In genomic region chr14:33370056-33370455, GRCm38 (mm10) we compare ENCODE assay signal across 10 mouse cellular contexts.
A peak's percentile ranks its signal among the peaks of the same experiment; 100 is the strongest.
DNase-seq lines count a peak whose midpoint lies in the region; ATAC-seq and TF ChIP-seq lines count a peak whose summit lies in the region.
"Had no signal": no experiment of that assay in that cellular context is flagged by ENCODE, and none has a peak within 500 bp of the region (broad histone marks: within the 10 kb centered on the region; RNA-seq: fewer than 3 reads in every experiment).

No protein-coding gene starts in this region.

- peak overlapping the region; percentile 22 for H3K4me2 ChIP-seq in heart, postnatal 0 days (ENCODE audit: low read depth, low read length)
- peak overlapping the region; percentile 25 for H3K4me2 ChIP-seq in embryonic facial prominence, embryonic 12.5 days (replicated peaks)
- H3K4me2 ChIP-seq in kidney, postnatal 0 days (ENCODE audit: low read length) = peak overlapping the region; percentile 41
- no peak overlapping the region for H3K4me2 ChIP-seq in neural tube, embryonic 14.5 days (ENCODE audit: low read depth, low read length)

- H3K9me3 ChIP-seq in heart, postnatal 0 days (replicated peaks; ENCODE audit: control insufficient read depth, low read length) = no peaks in the 10 kb centered on the region
- H3K9me3 ChIP-seq in embryonic facial prominence, embryonic 12.5 days = no peaks in the 10 kb centered on the region
- no peaks in the 10 kb centered on the region for H3K9me3 ChIP-seq in kidney, postnatal 0 days (replicated peaks; ENCODE audit: low read length)
- no peaks in the 10 kb centered on the region for H3K9me3 ChIP-seq in neural tube, embryonic 14.5 days (ENCODE audit: control insufficient read depth, low read length)

- no peak overlapping the region for H3K4me3 ChIP-seq in heart, postnatal 0 days (ENCODE audit: low read depth, low read length)
- no peak overlapping the region for H3K4me3 ChIP-seq in embryonic facial prominence, embryonic 12.5 days
- no peak overlapping the region for H3K4me3 ChIP-seq in kidney, postnatal 0 days (replicated peaks; ENCODE audit: low read depth, low read length)
- no peak overlapping the region for H3K4me3 ChIP-seq in neural tube, embryonic 14.5 days (ENCODE audit: low read depth, low read length)
- H3K4me3 ChIP-seq: erythroblast, embryonic 14.5 days had no signal

- no peak for ATAC-seq in heart, postnatal 0 days (ENCODE audit: insufficient read depth, low read depth)
- peak; percentile 72 for ATAC-seq in embryonic facial prominence, embryonic 12.5 days (ENCODE audit: insufficient number of reproducible peaks, insufficient read depth, low FRiP score, low TSS enrichment)
- ATAC-seq in kidney, postnatal 0 days (replicated peaks; ENCODE audit: low FRiP score, low read depth) = peak; percentile 63
- ATAC-seq in neural tube, embryonic 14.5 days (ENCODE audit: low read depth) = 0 out of 2 replicates have a peak, but pooled peaks have one; percentile 32
- ATAC-seq: Patski had no signal

- no peak overlapping the region for H3K27ac ChIP-seq in heart, postnatal 0 days (ENCODE audit: low read depth)
- no peak overlapping the region for H3K27ac ChIP-seq in embryonic facial prominence, embryonic 12.5 days
- no peak overlapping the region for H3K27ac ChIP-seq in kidney, postnatal 0 days
- no peak overlapping the region for H3K27ac ChIP-seq in neural tube, embryonic 14.5 days (ENCODE audit: low read depth, low read length)

- DNase-seq in heart, postnatal 0 days (ENCODE audit: low spot score) = peak; percentile 24
- DNase-seq in heart, adult 18-20 months = no peak
- no peak for DNase-seq in kidney, postnatal 0 days (ENCODE audit: low spot score)
- DNase-seq in layer of hippocampus, adult 11-12 months (ENCODE audit: low spot score) = no peak
- DNase-seq in layer of hippocampus, adult 8-10 months (ENCODE audit: low spot score in 2 of 2) = no peak
- no peak for DNase-seq in adrenal gland, adult 18-20 months (ENCODE audit: low spot score in 2 of 2)

- peaks cover 4% of the 10 kb centered on the region; the same call in 1 of the 2 replicates for H3K27me3 ChIP-seq in heart, postnatal 0 days (ENCODE audit: control insufficient read depth, insufficient read depth, low read length)
- no peaks in the 10 kb centered on the region for H3K27me3 ChIP-seq in embryonic facial prominence, embryonic 12.5 days
- H3K27me3 ChIP-seq in kidney, postnatal 0 days (ENCODE audit: insufficient read depth, low read length) = no peaks in the 10 kb centered on the region
- no peaks in the 10 kb centered on the region for H3K27me3 ChIP-seq in neural tube, embryonic 14.5 days (ENCODE audit: control insufficient read depth, insufficient read depth, low read length)
- H3K27me3 ChIP-seq: Patski had no signal

- H3K4me1 ChIP-seq in heart, postnatal 0 days (ENCODE audit: control insufficient read depth, insufficient read depth) = no peaks in the 10 kb centered on the region; the same call in 1 of the 2 replicates
- 0 out of 2 replicates have a peak, but pooled peaks cover 7% of the 10 kb centered on the region for H3K4me1 ChIP-seq in embryonic facial prominence, embryonic 12.5 days
- H3K4me1 ChIP-seq in kidney, postnatal 0 days (replicated peaks; ENCODE audit: insufficient read depth, low read length) = no peaks in the 10 kb centered on the region
- no peaks in the 10 kb centered on the region for H3K4me1 ChIP-seq in neural tube, embryonic 14.5 days (ENCODE audit: control insufficient read depth, insufficient read depth, low read length)

- no peaks in the 10 kb centered on the region for H3K36me3 ChIP-seq in heart, postnatal 0 days (replicated peaks; ENCODE audit: control insufficient read depth, insufficient read depth, low read length)
- H3K36me3 ChIP-seq in embryonic facial prominence, embryonic 12.5 days = no peaks in the 10 kb centered on the region
- H3K36me3 ChIP-seq in kidney, postnatal 0 days (ENCODE audit: insufficient read depth, low read length) = no peaks in the 10 kb centered on the region
- no peaks in the 10 kb centered on the region for H3K36me3 ChIP-seq in neural tube, embryonic 14.5 days (ENCODE audit: control insufficient read depth, insufficient read depth, low read length)

- no peak for TF ChIP-seq EP300 in heart, postnatal 0 days (IDR thresholded peaks at IDR 0.05; ENCODE audit: low read depth)

- TF ChIP-seq CTCF in heart, postnatal 0 days (IDR thresholded peaks at IDR 0.05; ENCODE audit: low read depth) = no peak
- TF ChIP-seq CTCF in kidney, postnatal 0 days (IDR thresholded peaks at IDR 0.05; ENCODE audit: low read depth) = no peak

- no peak overlapping the region for H3K9ac ChIP-seq in heart, postnatal 0 days (replicated peaks; ENCODE audit: low read depth, low read length)
- H3K9ac ChIP-seq in embryonic facial prominence, embryonic 12.5 days = no peak overlapping the region
- H3K9ac ChIP-seq in kidney, postnatal 0 days (ENCODE audit: low read depth, low read length) = no peak overlapping the region
- no peak overlapping the region for H3K9ac ChIP-seq in neural tube, embryonic 14.5 days (replicated peaks; ENCODE audit: low read depth, low read length)

- WGBS in heart, postnatal 0 days = 3% methylated on average over 7 of the region's 7 CpGs
- WGBS in embryonic facial prominence, embryonic 12.5 days = 13% methylated on average over 7 of the region's 7 CpGs
- 9% methylated on average over 7 of the region's 7 CpGs for WGBS in kidney, postnatal 0 days
- 18% methylated on average over 7 of the region's 7 CpGs for WGBS in neural tube, embryonic 14.5 days
